Mouse (Mus musculus) bone marrow, adult 2 months (tissue): Measurements from ENCODE around the gene Vpreb3.

Experiments
- CTCF ChIP-seq: fragments of 200-500 bp; IDR thresholded peaks from 2 replicates; pipeline ENCODE4 v1.5.1; 2011; ENCODE audit warnings: low read length, control low read depth; ENCODE audit not compliant: control insufficient read depth, insufficient read depth
- POLR2A ChIP-seq: fragments of 200-500 bp; IDR thresholded peaks from 2 replicates; pipeline ENCODE4 v1.6.1; 2011; ENCODE audit warnings: low read depth, mild to moderate bottlenecking, control low read depth, low read length, borderline replicate concordance; ENCODE audit not compliant: control insufficient read depth

GRCm38 (mm10) chr10:75919026-75919425, 23.8 kb upstream of the Vpreb3 start:
- no peak for TF ChIP-seq CTCF
- TF ChIP-seq POLR2A = no peak
